Mouse (Mus musculus): Measurements from ENCODE around the gene Gm32742. TPM values are rescaled to one million over a fixed set of nuclear protein-coding genes. Genes with fewer than 3 reads are reported as not detected.

Gm32742 gene
- total RNA-seq, 2 experiments from 2014 or later = not detected

Small RNAs within 50 kb of the gene (microRNA-seq; reads per million reads assigned to microRNA genes)
- gene Mir34b (3.6 to 5.2 reads per million in 2 experiments), gene Mir34c (43.1 to 94.9 reads per million in 2 experiments)

Other genes with a start within 250 kb of the Gm32742 start
- 10 to 100 TPM; 21.8 to 21.9 TPM for gene Sik2, start 156.4 kb downstream of the Gm32742 start, total RNA-seq (2021)
- not detected for gene Btg4, start 104.6 kb downstream of the Gm32742 start, total RNA-seq (2021)
- 1 to 10 TPM; 1.3 to 1.5 TPM for gene Layn, start 88.4 kb downstream of the Gm32742 start, total RNA-seq (2021)
- gene 4833427G06Rik, start 63.4 kb downstream of the Gm32742 start, total RNA-seq (2021) = not detected
- gene Pou2af1, start 48.2 kb upstream of the Gm32742 start, total RNA-seq (2021) = under 1 TPM in 1 of 2 experiments, not detected in 1; 0.18 TPM
- gene Colca2, start 113.1 kb upstream of the Gm32742 start, total RNA-seq (2021) = under 1 TPM in 1 of 2 experiments, not detected in 1; 0.33 TPM
- gene 1810046K07Rik, start 163.4 kb upstream of the Gm32742 start, total RNA-seq (2021) = not detected